Mouse (Mus musculus) inflammation-experienced regulatory T-cells, adult 16 weeks (primary cell): Measurements from ENCODE around the gene Fancb. TPM values are rescaled to one million over a fixed set of nuclear protein-coding genes. Genes with fewer than 3 reads are reported as not detected.

ENCODE experiments used
- polyA plus RNA-seq: library from polyadenylated mRNA; unstranded; fragments of 100-300 nt; shearing (Covaris generic); gene quantifications from one replicate; pipeline ENCODE4 v1.2.1, GENCODE M21; 2017

The Fancb gene
- polyA plus RNA-seq: 3.7 TPM

GRCm38 (mm10) chrX:164980193-164980775 is at the start of gene Fancb, which contains the start of gene Mospd2:
TSS of gene Fancb (plus strand) at chrX:164980592.
TSS of gene Mospd2 (minus strand) at chrX:164980375.

GRCm38 (mm10) chrX:165004779-165005324 is 24.5 kb downstream of the Fancb start, which contains the start of gene Gm17604:
TSS of gene Gm17604 (minus strand) at chrX:165004829.

Other genes with a start within 250 kb of the Fancb start
- 11.7 TPM for gene Mospd2, start 217 bp upstream of the Fancb start, polyA plus RNA-seq
- not detected for gene Gm17604, start 24.2 kb downstream of the Fancb start, polyA plus RNA-seq